Mouse (Mus musculus): ENCODE data around the gene Smpd3.

DNA sequence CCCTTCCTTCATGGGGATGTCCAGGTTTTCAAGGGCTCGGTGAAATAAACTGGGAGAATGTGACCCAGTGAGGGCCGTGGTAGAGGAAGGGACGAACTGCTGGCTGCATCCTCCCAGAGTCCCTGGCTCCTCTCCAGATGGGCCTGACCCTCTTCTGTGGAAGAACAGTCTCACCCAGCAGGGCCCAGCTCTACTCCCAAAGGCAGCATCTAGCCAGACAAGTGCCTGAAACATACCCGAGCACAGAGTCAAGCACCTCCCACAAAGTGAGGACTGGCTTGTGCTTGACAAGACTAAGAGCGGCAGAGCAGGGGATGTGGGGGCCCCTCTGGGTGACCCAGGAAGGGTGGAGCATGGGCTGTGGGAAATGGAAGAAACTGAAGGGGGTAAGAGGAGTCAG is 75.4 kb downstream of the Smpd3 start:
- TF ChIP-seq CTCF (IDR thresholded peaks at IDR 0.05; ENCODE audit: low read depth, low read length) (no peak), POLR2A (IDR thresholded peaks at IDR 0.05; ENCODE audit: extremely low read depth, insufficient read depth, low read length) (no peak)

Data from liver, adult 2 months (tissue).